Mouse (Mus musculus): ENCODE results near the gene 2310009B15Rik. TPM values are rescaled to one million over a fixed set of nuclear protein-coding genes. Genes with fewer than 3 reads are reported as not detected.
"Not testable (repeated sequence)": the region's sequence is repeated elsewhere in the genome, so short reads cannot be mapped to it uniquely, and the experiment has no call there.

2310009B15Rik gene
- 10.9 and 12.2 TPM in 2 replicates for polyA plus RNA-seq (2011; ENCODE audit: insufficient read length, low read depth, missing spikeins)

- Histone ChIP-seq H3K27ac (ENCODE audit: insufficient read depth, low read length) (peak within 1 kb of the TSS; percentile 89), H3K4me3 (ENCODE audit: insufficient read depth, low read length) (peak within 1 kb of the TSS; percentile 62)
- H3K4me1 ChIP-seq (ENCODE audit: control insufficient read depth, insufficient read depth, low read length) = not testable (repeated sequence)
- peak; percentile 79 for TF ChIP-seq POLR2A (IDR thresholded peaks at IDR 0.05; ENCODE audit: low read depth, low read length)
Observed at GRCm38 (mm10) chr1:138856101-138856950, at the start of gene 2310009B15Rik. 2310009B15Rik (minus strand) TSS chr1:138856852.

- no peak overlapping the region for H3K27ac ChIP-seq (ENCODE audit: insufficient read depth, low read length)
- H3K4me1 ChIP-seq (ENCODE audit: control insufficient read depth, insufficient read depth, low read length) = peaks cover 5% of the 10 kb centered on the region; the same call in 1 of the 2 replicates
- H3K4me3 ChIP-seq (ENCODE audit: insufficient read depth, low read length) = no peak overlapping the region
- no peak for TF ChIP-seq CTCF (IDR thresholded peaks at IDR 0.05; ENCODE audit: borderline replicate concordance, insufficient read depth, low read length)
- no peak for TF ChIP-seq POLR2A (IDR thresholded peaks at IDR 0.05; ENCODE audit: low read depth, low read length)
Observed at GRCm38 (mm10) chr1:138906256-138906655, 49.6 kb upstream of the 2310009B15Rik start.

GRCm38 (mm10) chr1:138905092-138905765 lies 48.6 kb upstream of the 2310009B15Rik start:
- no peak overlapping the region for H3K4me3 ChIP-seq (ENCODE audit: insufficient read depth, low read length)
- peaks cover 5% of the 10 kb centered on the region; the same call in 1 of the 2 replicates for H3K4me1 ChIP-seq (ENCODE audit: control insufficient read depth, insufficient read depth, low read length)
- no peak overlapping the region for H3K27ac ChIP-seq (ENCODE audit: insufficient read depth, low read length)
- TF ChIP-seq CTCF (IDR thresholded peaks at IDR 0.05; ENCODE audit: borderline replicate concordance, insufficient read depth, low read length) (no peak), POLR2A (IDR thresholded peaks at IDR 0.05; ENCODE audit: low read depth, low read length) (no peak)

- no peak for TF ChIP-seq CTCF (IDR thresholded peaks at IDR 0.05; ENCODE audit: borderline replicate concordance, insufficient read depth, low read length)
- TF ChIP-seq POLR2A (IDR thresholded peaks at IDR 0.05; ENCODE audit: low read depth, low read length) = no peak
- Histone ChIP-seq H3K4me3 (ENCODE audit: insufficient read depth, low read length) (no peak overlapping the region), H3K4me1 (ENCODE audit: control insufficient read depth, insufficient read depth, low read length) (no peaks in the 10 kb centered on the region), H3K27ac (ENCODE audit: insufficient read depth, low read length) (no peak overlapping the region)
Observed at GRCm38 (mm10) chr1:138903894-138904293, 47.2 kb upstream of the 2310009B15Rik start.

GRCm38 (mm10) chr1:138901431-138902117 lies 44.9 kb upstream of the 2310009B15Rik start:
- Histone ChIP-seq H3K27ac (ENCODE audit: insufficient read depth, low read length) (no peak overlapping the region), H3K4me1 (ENCODE audit: control insufficient read depth, insufficient read depth, low read length) (no peaks in the 10 kb centered on the region)
- TF ChIP-seq POLR2A (IDR thresholded peaks at IDR 0.05; ENCODE audit: low read depth, low read length) (no peak), CTCF (IDR thresholded peaks at IDR 0.05; ENCODE audit: borderline replicate concordance, insufficient read depth, low read length) (no peak)

GRCm38 (mm10) chr1:138896088-138896487 lies 39.4 kb upstream of the 2310009B15Rik start:
- Histone ChIP-seq H3K4me3 (ENCODE audit: insufficient read depth, low read length) (no peak overlapping the region), H3K27ac (ENCODE audit: insufficient read depth, low read length) (no peak overlapping the region), H3K4me1 (ENCODE audit: control insufficient read depth, insufficient read depth, low read length) (no peaks in the 10 kb centered on the region)
- TF ChIP-seq CTCF (IDR thresholded peaks at IDR 0.05; ENCODE audit: borderline replicate concordance, insufficient read depth, low read length) = no peak
- no peak for TF ChIP-seq POLR2A (IDR thresholded peaks at IDR 0.05; ENCODE audit: low read depth, low read length)

More at GRCm38 (mm10) chr1:138901431-138902117, 44.9 kb upstream of the 2310009B15Rik start:
- no peak overlapping the region for H3K4me3 ChIP-seq (ENCODE audit: insufficient read depth, low read length)

- Histone ChIP-seq H3K4me3 (ENCODE audit: insufficient read depth, low read length) (no peak overlapping the region), H3K4me1 (ENCODE audit: control insufficient read depth, insufficient read depth, low read length) (peaks cover 3% of the 10 kb centered on the region; the same call in 1 of the 2 replicates)
- TF ChIP-seq POLR2A (IDR thresholded peaks at IDR 0.05; ENCODE audit: low read depth, low read length) (no peak), CTCF (IDR thresholded peaks at IDR 0.05; ENCODE audit: borderline replicate concordance, insufficient read depth, low read length) (no peak)
Observed at GRCm38 (mm10) chr1:138877470-138878254, 21.0 kb upstream of the 2310009B15Rik start.

GRCm38 (mm10) chr1:138876371-138877045 lies 19.9 kb upstream of the 2310009B15Rik start:
- Histone ChIP-seq H3K4me1 (ENCODE audit: control insufficient read depth, insufficient read depth, low read length) (peaks cover 3% of the 10 kb centered on the region; the same call in 1 of the 2 replicates), H3K4me3 (ENCODE audit: insufficient read depth, low read length) (no peak overlapping the region), H3K27ac (ENCODE audit: insufficient read depth, low read length) (peak overlapping the region; percentile 23)
- TF ChIP-seq CTCF (IDR thresholded peaks at IDR 0.05; ENCODE audit: borderline replicate concordance, insufficient read depth, low read length) = no peak
- TF ChIP-seq POLR2A (IDR thresholded peaks at IDR 0.05; ENCODE audit: low read depth, low read length) = 0 out of 2 replicates have a peak, but pooled peaks have one; percentile 25

More at GRCm38 (mm10) chr1:138877470-138878254, 21.0 kb upstream of the 2310009B15Rik start:
- H3K27ac ChIP-seq (ENCODE audit: insufficient read depth, low read length) = no peak overlapping the region

All from embryonic fibroblast, embryonic 13.5 days (primary cell).